Mouse (Mus musculus): ENCODE measurements at regions not wholly inside any gene's neighbourhood (a gene's known extent, or its start where the extent isn't known, plus 50 kb on each side); places are given as distances from the start of the nearest gene placed in this dataset.

DNA sequence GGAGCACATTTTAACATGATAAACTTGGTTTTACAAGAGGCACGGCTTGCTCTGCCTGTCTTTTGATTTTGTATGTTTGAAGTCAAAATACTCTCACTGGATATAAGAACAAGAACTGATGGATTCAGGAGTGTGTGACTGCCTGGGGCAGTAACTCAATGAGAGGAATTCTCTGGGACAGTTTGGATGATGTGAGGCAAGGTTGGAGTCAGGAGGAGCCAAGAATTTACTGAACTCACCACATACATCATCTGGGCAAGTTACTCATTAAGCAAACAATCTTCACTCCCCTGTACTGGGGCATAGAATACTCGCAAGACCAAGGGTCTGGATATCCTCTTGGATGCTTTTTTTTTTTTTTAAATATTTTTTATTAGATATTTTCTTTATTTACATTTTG is 87.7 kb upstream of the 4933412E24Rik start:
- no peak for DNase-seq (ENCODE audit: low spot score in 2 of 2)

DNA sequence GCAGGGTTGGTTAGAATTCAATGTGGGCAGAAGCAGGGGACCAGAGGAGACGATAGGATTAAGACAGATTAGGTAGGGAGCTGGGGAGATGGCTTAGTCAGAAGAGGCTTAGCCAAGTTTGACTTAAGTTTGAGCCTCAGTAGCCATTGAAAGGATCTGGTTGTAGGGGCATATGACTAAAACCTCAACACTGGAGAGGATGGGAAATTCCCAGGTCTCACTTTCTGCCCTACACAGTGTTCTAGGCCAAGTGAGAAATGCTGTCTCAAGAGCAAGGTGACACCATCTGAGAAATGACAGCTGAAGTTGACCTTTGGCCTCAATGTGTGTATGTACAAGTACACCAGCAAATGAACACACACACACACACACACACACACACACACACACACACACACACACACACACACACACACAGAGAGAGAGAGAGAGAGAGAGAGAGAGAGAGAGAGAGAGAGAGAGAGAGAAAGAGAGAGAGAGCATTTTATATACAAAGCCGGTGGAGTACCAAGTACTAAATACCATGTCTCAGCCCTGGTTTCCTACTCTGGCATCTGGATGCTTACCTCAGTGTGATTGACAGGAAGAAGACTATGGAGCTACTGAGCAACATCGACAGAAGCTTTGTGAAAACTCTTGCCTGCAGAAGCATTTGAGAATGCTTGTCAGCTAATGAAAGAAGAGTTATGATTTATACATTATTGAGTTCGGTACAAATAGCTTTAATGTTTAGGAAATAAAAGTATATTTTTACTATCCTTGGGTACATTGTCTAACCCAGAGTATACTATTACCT is 85.3 kb upstream of the 4933412E24Rik start:
- no peak for DNase-seq (ENCODE audit: low spot score in 2 of 2)

DNA sequence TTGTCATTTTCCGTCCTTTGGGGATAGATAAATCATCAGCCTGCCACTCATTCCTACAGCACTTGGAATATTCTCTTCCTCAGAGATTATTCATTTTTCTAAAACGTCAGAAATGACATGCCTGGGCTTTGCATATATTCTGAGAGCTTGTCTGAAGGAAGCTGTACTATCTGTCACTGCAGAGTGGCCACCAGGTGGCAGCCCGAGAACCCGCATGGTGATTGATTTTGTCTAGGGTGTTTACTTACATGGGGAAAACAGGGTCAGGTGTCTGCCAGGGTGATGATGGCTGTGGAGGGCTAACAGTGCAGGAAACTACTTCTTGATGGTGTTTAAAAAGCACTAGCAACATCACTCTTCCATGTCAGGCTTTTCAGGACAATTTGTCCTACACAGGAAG is 80.7 kb upstream of the 4933412E24Rik start:
- DNase-seq (ENCODE audit: low spot score in 2 of 2): peak; percentile 59 to 64

DNA sequence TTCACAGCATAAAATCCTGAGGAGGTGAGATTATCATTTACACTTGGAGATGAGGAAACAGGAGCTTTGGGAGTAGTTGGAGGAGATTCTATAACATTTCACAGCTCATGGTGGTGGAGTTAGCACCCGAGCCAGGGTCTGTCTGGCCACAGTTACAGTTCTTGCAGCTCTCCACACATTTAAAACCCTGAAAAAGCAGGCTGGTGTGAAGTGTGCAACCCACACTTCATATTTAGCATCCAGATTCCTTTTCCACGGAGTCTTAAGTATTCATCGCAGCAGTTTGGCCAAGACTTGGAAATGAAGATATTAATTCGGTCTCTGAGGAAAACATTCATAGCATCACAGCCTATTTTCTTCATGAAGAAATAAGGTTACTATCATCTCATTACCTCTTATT is 79.7 kb upstream of the 4933412E24Rik start:
- DNase-seq (ENCODE audit: low spot score in 2 of 2): no peak

DNA sequence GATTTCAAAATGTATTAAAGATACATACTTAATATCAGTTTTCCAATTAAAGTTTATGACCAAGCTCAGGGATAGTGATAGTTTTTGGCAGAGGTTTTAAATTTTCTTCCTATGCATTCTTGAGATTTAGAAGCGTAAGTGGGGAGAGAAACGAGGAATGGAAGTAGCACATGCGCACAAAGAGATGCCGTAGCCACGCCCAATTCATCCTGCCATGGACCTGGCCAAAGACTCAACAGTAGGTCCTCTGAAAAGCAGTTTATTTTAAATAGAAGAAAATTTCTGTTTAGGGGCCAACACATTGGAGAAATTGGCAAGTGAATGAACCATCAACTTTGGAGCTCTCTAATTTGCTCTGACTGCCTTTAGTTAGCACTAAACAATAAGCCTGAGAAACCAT is 73.5 kb upstream of the 4933412E24Rik start:
- no peak for DNase-seq (ENCODE audit: low spot score in 2 of 2)

DNA sequence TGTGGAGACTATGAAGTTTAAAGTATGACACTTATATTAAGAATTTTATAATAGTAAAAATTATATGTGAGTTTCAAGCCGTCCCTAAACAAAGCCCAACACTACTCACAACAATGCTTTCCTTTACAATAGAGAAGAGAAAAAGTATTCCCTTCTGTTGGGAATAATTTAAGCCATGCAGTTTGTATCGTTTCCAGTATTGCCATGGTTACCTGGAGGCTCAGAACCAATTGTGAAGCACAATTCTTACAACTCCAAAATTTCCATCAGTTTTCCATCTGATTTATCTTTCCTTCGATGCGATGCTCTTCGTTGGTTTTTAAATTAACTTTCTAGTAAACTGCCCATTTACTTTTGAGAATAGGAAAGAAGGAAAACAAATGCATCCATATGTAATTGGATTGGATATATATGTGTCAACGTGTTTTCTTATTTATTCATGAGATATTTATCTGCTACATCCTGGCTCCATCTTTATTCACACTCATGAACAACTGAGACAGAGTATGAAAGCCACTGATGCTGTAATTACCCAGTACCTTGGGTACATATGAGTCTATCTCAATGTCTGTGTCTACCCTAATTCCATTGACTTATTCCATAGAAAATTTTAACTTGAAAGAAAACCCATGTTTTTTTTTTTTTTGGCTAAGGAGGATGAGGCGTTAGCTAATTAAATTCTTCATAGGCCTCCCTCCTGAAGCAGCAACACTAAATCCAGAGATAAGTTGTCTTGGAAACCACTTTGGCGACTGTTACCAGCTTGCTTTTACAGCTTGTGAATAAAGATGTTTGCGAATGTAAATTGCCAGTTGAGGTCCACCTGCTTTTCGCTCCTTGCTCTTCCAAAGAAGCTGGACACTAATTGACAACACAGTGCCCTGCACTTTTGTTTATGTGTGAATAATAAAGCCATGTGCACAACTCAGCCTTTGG is 72.8 kb upstream of the 4933412E24Rik start:
- DNase-seq (ENCODE audit: low spot score in 2 of 2): no peak
